Mouse (Mus musculus) heart, embryonic 14.5 days (tissue): ENCODE measurements around the gene Ctnnbl1. TPM values are rescaled to one million over a fixed set of nuclear protein-coding genes. Genes with fewer than 3 reads are reported as not detected.

Experiments
- ATAC-seq: fragments of 200-750 bp; cut with Nextera tagmentation; 2 replicates; pipeline ENCODE4 v1.8.0; 2017; ENCODE audit warnings: low read depth, moderate TSS enrichment; ENCODE audit not compliant: insufficient number of reproducible peaks, insufficient read depth, low FRiP score
- H3K27ac ChIP-seq, 2 experiments: fragments of 200-500 bp in 1 of 2; fragments of 300-500 bp in 1 of 2; sonication (generic) in 1 of 2; replicated peaks in 1 of 2; 2 replicates each; pipeline ENCODE4 v1.5.1; 2012 to 2014; ENCODE audit warnings: low read depth in 2 of 2, low read length in 2 of 2, control low read depth in 1 of 2, mild to moderate bottlenecking in 1 of 2, mixed read lengths in 1 of 2; ENCODE audit not compliant: control insufficient read depth in 1 of 2, insufficient read depth in 1 of 2
- H3K27me3 ChIP-seq: fragments of 300-500 bp; sonication (generic); 2 replicates; pipeline ENCODE4 v1.6.1; 2014; ENCODE audit warnings: mild to moderate bottlenecking, low read length, control low read depth; ENCODE audit not compliant: control insufficient read depth, insufficient read depth
- H3K36me3 ChIP-seq: fragments of 300-500 bp; sonication (generic); 2 replicates; pipeline ENCODE4 v1.6.1; 2014; ENCODE audit warnings: mild to moderate bottlenecking, control low read depth, low read length, mixed read lengths; ENCODE audit not compliant: control insufficient read depth, insufficient read depth
- H3K4me1 ChIP-seq, 2 experiments: fragments of 200-500 bp in 1 of 2; fragments of 300-500 bp in 1 of 2; sonication (generic) in 1 of 2; 2 replicates each; pipeline ENCODE4 v1.6.1; 2012 to 2014; ENCODE audit warnings: low read length in 2 of 2, control low read depth in 1 of 2, mixed read lengths in 1 of 2; ENCODE audit not compliant: control insufficient read depth in 2 of 2, insufficient read depth in 2 of 2
- H3K4me2 ChIP-seq: fragments of 300-500 bp; sonication (generic); 2 replicates; pipeline ENCODE4 v1.6.1; 2014; ENCODE audit warnings: mild to moderate bottlenecking, low read length
- H3K4me3 ChIP-seq, 2 experiments: fragments of 200-500 bp in 1 of 2; fragments of 300-500 bp in 1 of 2; sonication (generic) in 1 of 2; 2 replicates each; pipeline ENCODE4 v1.5.1; 2012 to 2014; ENCODE audit warnings: low read length in 2 of 2, mild to moderate bottlenecking in 2 of 2, control low read depth in 1 of 2, low read depth in 1 of 2, moderate library complexity in 1 of 2; ENCODE audit not compliant: control insufficient read depth in 1 of 2, insufficient read depth in 1 of 2
- H3K9ac ChIP-seq: fragments of 300-500 bp; sonication (generic); 2 replicates; pipeline ENCODE4 v1.6.1; 2014; ENCODE audit warnings: mild to moderate bottlenecking, low read length
- H3K9me3 ChIP-seq: fragments of 300-500 bp; sonication (generic); 2 replicates; pipeline ENCODE4 v1.6.1; 2016; ENCODE audit warnings: low read length, control low read depth; ENCODE audit not compliant: control insufficient read depth
- WGBS: fragments of 180-500 bp; shearing (Covaris S2); extraction: QIAGEN DNeasy Blood & Tissue Kit; methylation state at CpG from one replicate; pipeline ENCODE4 v1.1.7; 2014; 5-methylcytosine and 5-hydroxymethylcytosine counted together
- polyA plus RNA-seq: library from polyadenylated mRNA; unstranded; fragments of >200 nt; fragmentation: Nextera tagmentation; extraction: Ambion mirVana; gene quantifications from 2 replicates; pipeline ENCODE4 v1.2.1, GENCODE M21; 2014

Gene Ctnnbl1
- polyA plus RNA-seq, 1 experiment from 2014 or later: 29.7 TPM

DNA sequence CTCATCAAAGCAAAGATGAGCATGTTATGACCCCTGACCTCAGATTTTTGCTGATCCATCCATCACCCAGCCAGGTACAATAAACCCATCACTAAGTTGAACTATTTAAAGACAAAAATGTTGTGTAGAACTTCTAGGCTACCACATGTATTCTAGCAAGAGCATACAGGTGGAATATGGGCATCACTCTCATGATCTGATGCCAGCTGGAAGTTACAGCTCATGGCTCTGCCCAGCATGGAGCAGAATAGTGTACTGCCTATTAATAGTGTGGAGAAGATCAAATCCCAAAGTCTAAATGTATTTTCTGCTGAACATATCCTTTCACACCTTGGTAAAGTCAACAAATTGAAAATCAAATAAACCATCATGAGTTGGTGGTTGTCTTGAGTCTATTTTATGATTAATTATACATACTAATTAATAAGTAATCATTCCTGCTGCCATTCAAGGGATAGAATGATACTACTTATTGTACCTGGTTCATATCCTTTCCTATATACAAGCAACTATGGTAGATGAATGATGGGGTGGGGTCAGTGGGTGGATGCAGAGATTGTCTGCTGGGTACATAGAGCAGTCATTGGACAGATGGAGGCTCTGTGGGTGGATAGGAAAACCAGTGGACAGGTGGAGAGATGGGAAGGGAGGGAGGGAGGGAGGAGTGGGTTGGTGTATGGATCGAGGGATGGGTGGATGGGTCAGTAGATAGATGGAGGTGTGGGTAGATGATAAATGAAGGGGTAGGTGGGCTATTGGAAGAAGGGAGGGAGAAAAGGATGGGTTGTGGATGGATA is 58.6 kb downstream of the Ctnnbl1 start:
- Histone ChIP-seq H3K27me3 (no peaks in the 10 kb centered on the region), H3K9me3 (no peaks in the 10 kb centered on the region), H3K4me2 (no peak overlapping the region), H3K4me1 (no peaks in the 10 kb centered on the region; a peak in 1 of 4 replicates), H3K9ac (no peak overlapping the region), H3K27ac (no peak overlapping the region), H3K36me3 (peaks cover 3% of the 10 kb centered on the region; the same call in 1 of the 2 replicates), H3K4me3 (no peak overlapping the region)
- WGBS: 92% methylated on average over 1 of the region's 1 CpGs
- no peak for ATAC-seq

GRCm38 (mm10) chr2:157799533-157799932 is 62.3 kb downstream of the Ctnnbl1 start:
- H3K4me3 ChIP-seq: no peak overlapping the region
- peaks cover 0 to 8% of the 10 kb centered on the region in 2 experiments; a peak in 2 of 4 replicates for H3K4me1 ChIP-seq
- ATAC-seq: no peak
- no peak overlapping the region for H3K27ac ChIP-seq
- no peak overlapping the region for H3K9ac ChIP-seq
- no peaks in the 10 kb centered on the region for H3K27me3 ChIP-seq
- WGBS: 93% methylated on average over 9 of the region's 9 CpGs
- H3K36me3 ChIP-seq: no peaks in the 10 kb centered on the region
- H3K4me2 ChIP-seq: no peak overlapping the region
- H3K9me3 ChIP-seq: no peaks in the 10 kb centered on the region

GRCm38 (mm10) chr2:157800288-157800687 is 63.1 kb downstream of the Ctnnbl1 start:
- Histone ChIP-seq H3K4me1 (peaks cover 0 to 8% of the 10 kb centered on the region in 2 experiments; a peak in 3 of 4 replicates), H3K9me3 (no peaks in the 10 kb centered on the region), H3K4me2 (no peak overlapping the region), H3K27me3 (no peaks in the 10 kb centered on the region), H3K36me3 (no peaks in the 10 kb centered on the region), H3K27ac (no peak overlapping the region), H3K4me3 (no peak overlapping the region), H3K9ac (no peak overlapping the region)
- no peak for ATAC-seq
- WGBS: 81% methylated on average over 2 of the region's 2 CpGs

- no peaks in the 10 kb centered on the region for H3K9me3 ChIP-seq
- H3K27ac ChIP-seq: no peak overlapping the region; a peak in 1 of 4 replicates
- 67% methylated on average over 11 of the region's 11 CpGs for WGBS
- H3K27me3 ChIP-seq: no peaks in the 10 kb centered on the region
- no peak overlapping the region for H3K4me3 ChIP-seq
- peaks cover 1 to 8% of the 10 kb centered on the region in 2 experiments for H3K4me1 ChIP-seq
- no peaks in the 10 kb centered on the region for H3K36me3 ChIP-seq
- no peak overlapping the region for H3K9ac ChIP-seq
- no peak for ATAC-seq
- no peak overlapping the region for H3K4me2 ChIP-seq
These were observed 63.7 kb downstream of the Ctnnbl1 start for GRCm38 (mm10) chr2:157800746-157801501.

DNA sequence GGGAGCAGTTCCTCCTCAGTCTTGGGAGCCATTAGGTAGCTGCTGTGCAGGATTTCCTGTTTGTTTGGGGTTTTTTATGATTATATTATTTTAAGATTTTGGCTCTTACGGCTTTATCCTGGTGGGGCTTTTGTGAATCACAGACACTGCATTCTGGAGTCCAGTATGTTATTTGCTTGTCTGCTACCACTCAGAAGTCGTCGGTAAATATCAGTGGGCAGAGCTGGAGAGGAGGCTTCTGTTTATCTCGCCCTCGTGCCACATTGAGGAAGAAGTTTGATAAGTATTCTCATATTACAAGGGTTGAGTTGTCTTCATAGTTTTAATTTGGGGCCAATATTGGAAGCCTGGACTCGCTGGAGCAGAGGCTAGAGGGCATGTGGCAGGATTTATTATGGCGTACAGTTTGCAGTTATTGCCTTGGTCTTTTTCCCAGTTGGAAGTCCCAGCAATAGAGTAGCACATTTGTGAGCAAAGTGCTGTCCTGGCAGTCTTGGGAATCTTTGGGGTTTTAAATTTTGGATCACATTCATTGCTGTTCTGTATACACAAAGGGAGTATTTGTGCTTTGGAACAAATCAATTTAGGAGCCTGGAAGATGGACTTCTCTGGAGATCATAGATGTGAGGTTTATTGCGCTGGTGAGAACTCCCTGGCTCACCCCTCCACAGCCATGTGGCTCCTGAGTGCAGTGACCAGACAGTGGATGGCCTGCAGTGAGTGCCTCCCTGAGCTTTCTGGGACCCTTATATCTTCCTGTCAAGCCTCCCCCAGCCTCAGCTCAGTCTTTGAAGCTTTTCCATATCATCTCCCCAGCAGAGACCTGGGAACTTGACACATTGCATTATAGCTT is 64.5 kb downstream of the Ctnnbl1 start:
- peaks cover 2 to 8% of the 10 kb centered on the region in 2 experiments for H3K4me1 ChIP-seq
- no peaks in the 10 kb centered on the region for H3K36me3 ChIP-seq
- H3K9ac ChIP-seq: no peak overlapping the region
- H3K4me2 ChIP-seq: no peak overlapping the region
- no peak overlapping the region for H3K4me3 ChIP-seq
- 44% methylated on average over 8 of the region's 8 CpGs for WGBS
- no peak overlapping the region for H3K27ac ChIP-seq
- H3K9me3 ChIP-seq: no peaks in the 10 kb centered on the region
- H3K27me3 ChIP-seq: no peaks in the 10 kb centered on the region
- ATAC-seq: no peak

DNA sequence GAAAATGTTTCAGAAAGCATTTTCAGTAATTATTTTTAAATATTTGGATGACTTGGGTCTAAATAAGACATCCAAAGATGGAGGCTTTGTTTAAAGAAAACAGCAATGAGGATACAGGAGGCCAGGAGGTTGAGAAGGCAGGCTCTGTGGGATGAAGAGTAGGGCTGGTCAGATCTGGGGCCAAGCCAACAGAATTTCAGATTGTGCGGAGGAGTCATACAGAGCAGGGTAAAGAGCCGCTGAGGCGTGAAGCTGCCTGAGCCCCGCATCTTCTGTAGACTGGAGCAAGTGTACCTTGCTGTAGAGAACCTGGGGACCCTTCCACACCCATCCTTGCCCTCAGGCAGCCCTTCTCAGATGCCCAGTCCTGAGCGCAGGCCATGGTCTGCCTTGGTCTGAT is 65.5 kb downstream of the Ctnnbl1 start:
- 91% methylated on average over 5 of the region's 5 CpGs for WGBS
- Histone ChIP-seq H3K9me3 (no peaks in the 10 kb centered on the region), H3K4me3 (no peak overlapping the region), H3K4me2 (no peak overlapping the region), H3K4me1 (peaks cover 4 to 9% of the 10 kb centered on the region in 2 experiments), H3K36me3 (no peaks in the 10 kb centered on the region), H3K27me3 (no peaks in the 10 kb centered on the region), H3K27ac (no peak overlapping the region), H3K9ac (no peak overlapping the region)
- no peak for ATAC-seq

- Histone ChIP-seq H3K36me3 (no peaks in the 10 kb centered on the region), H3K9me3 (no peaks in the 10 kb centered on the region), H3K4me2 (no peak overlapping the region), H3K4me3 (no peak overlapping the region), H3K27me3 (no peaks in the 10 kb centered on the region), H3K9ac (no peak overlapping the region), H3K27ac (no peak overlapping the region), H3K4me1 (peaks cover 12 to 20% of the 10 kb centered on the region in 2 experiments)
- WGBS: 68% methylated on average over 3 of the region's 3 CpGs
- no peak for ATAC-seq
These were observed 67.2 kb downstream of the Ctnnbl1 start for GRCm38 (mm10) chr2:157804388-157804787.
